Mouse (Mus musculus): ENCODE results near the gene Sv2b.

GRCm38 (mm10) chr7:75216180-75216579, 92.9 kb downstream of the Sv2b start:
- TF ChIP-seq CTCF (IDR thresholded peaks at IDR 0.05; ENCODE audit: borderline replicate concordance, extremely low read depth, insufficient read depth, insufficient read length) (no peak), POLR2A (IDR thresholded peaks at IDR 0.05; ENCODE audit: borderline replicate concordance, extremely low read depth, insufficient read depth, insufficient read length, poor library complexity, severe bottlenecking) (no peak)
